Mouse (Mus musculus) heart, embryonic 16.5 days (tissue): ENCODE measurements around the gene Ank2. TPM values are rescaled to one million over a fixed set of nuclear protein-coding genes. Genes with fewer than 3 reads are reported as not detected.
A peak's percentile ranks its signal among the peaks of the same experiment; 100 is the strongest.

ENCODE experiments used
- ATAC-seq: fragments of 200-750 bp; cut with Nextera tagmentation; replicated peaks from 2 replicates; pipeline ENCODE4 v1.8.0; 2017; ENCODE audit warnings: moderate number of reproducible peaks; ENCODE audit not compliant: insufficient read depth, low FRiP score; ENCODE audit errors: extremely low read depth
- H3K27ac ChIP-seq: fragments of 300-500 bp; sonication (generic); 2 replicates; pipeline ENCODE4 v1.5.1; 2014; ENCODE audit warnings: mild to moderate bottlenecking, low read length, control low read depth, moderate library complexity
- H3K27me3 ChIP-seq: fragments of 300-500 bp; sonication (generic); 2 replicates; pipeline ENCODE4 v1.6.1; 2014; ENCODE audit warnings: low read length, mixed read lengths; ENCODE audit not compliant: control insufficient read depth, insufficient read depth
- H3K36me3 ChIP-seq: fragments of 300-500 bp; sonication (generic); 2 replicates; pipeline ENCODE4 v1.6.1; 2014; ENCODE audit not compliant: control insufficient read depth, insufficient read depth
- H3K4me1 ChIP-seq: fragments of 300-500 bp; sonication (generic); 2 replicates; pipeline ENCODE4 v1.6.1; 2014; ENCODE audit warnings: low read length, mixed read lengths; ENCODE audit not compliant: control insufficient read depth, insufficient read depth
- H3K4me2 ChIP-seq: fragments of 300-500 bp; sonication (generic); 2 replicates; pipeline ENCODE4 v1.6.1; 2014; ENCODE audit warnings: low read depth, mild to moderate bottlenecking, control low read depth, low read length
- H3K4me3 ChIP-seq: fragments of 300-500 bp; sonication (generic); 2 replicates; pipeline ENCODE4 v1.5.1; 2014; ENCODE audit warnings: mild to moderate bottlenecking, control low read depth, low read length
- H3K9ac ChIP-seq: fragments of 300-500 bp; sonication (generic); 2 replicates; pipeline ENCODE4 v1.6.1; 2014; ENCODE audit warnings: low read length, control low read depth
- H3K9me3 ChIP-seq: fragments of 300-500 bp; sonication (generic); replicated peaks from 2 replicates; pipeline ENCODE4 v1.6.1; 2016; ENCODE audit warnings: low read length; ENCODE audit not compliant: control insufficient read depth
- WGBS: fragments of 180-500 bp; shearing (Covaris S2); extraction: QIAGEN DNeasy Blood & Tissue Kit; methylation state at CpG from one replicate; pipeline ENCODE4 v1.1.7; 2014; 5-methylcytosine and 5-hydroxymethylcytosine counted together
- polyA plus RNA-seq: library from polyadenylated mRNA; unstranded; fragments of >200 nt; fragmentation: Nextera tagmentation; extraction: Ambion mirVana; gene quantifications from 2 replicates; pipeline ENCODE4 v1.2.1, GENCODE M21; 2015

The Ank2 gene
- polyA plus RNA-seq, 1 experiment from 2014 or later, result 38.9 TPM

DNA sequence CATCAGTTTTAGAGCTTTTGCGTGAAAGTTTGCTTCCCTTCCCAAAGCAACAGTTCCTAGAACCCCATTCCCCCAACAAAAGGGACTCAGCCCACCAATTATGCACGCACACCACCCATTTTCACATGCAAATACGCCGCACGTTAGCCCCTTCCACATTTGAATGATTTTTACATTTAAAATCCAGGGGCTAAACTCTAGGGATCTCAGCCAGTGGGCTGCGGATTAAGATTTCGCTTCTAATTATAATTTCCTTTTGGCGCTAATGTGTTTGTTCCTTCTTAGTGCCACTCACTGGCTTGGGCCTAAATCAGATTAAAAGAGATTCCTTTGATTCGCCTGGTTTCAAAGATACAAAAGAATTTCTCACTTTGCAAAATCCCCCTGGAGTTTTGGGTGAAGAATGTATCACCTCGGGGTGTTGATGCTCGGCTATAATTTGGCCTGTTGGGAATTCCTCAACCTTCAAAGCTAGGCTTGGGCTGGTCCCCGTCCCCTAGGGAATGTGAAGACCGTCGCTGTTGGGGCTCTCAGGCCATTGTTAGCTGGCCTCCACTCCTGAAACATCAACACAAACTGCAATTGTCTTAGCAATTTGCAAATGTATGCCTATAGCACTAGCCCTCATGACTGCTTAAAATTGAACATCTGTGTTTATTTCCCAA, 35.2 kb downstream of the Ank2 start:
- H3K4me3 ChIP-seq, result no peak overlapping the region
- H3K4me1 ChIP-seq, result peaks cover 15% of the 10 kb centered on the region
- H3K9ac ChIP-seq, result no peak overlapping the region
- no peaks in the 10 kb centered on the region for H3K36me3 ChIP-seq
- no peak for ATAC-seq
- H3K27ac ChIP-seq, result no peak overlapping the region
- WGBS, result 52% methylated on average over 14 of the region's 14 CpGs
- no peak overlapping the region for H3K4me2 ChIP-seq
- no peaks in the 10 kb centered on the region for H3K27me3 ChIP-seq
- no peaks in the 10 kb centered on the region for H3K9me3 ChIP-seq

DNA sequence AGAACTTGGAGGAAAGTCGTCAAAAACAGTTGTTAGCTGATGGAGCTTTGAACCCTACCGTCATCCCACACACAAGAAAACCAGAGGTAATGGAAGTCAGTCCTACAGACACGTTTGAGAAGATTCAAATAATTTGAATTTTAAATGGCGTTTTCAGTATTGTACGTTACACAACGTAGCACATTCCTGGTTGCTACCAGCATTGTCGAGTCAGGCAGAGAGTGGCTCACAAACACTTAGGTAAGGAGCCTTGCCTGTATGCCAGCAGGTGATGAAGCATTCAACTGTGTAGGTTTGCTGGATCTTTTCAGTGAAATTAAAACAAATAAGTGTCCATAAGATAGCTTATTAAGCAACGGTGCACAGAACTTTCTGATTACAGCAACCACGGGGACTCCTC, 36.0 kb downstream of the Ank2 start:
- Histone ChIP-seq H3K27me3 (no peaks in the 10 kb centered on the region), H3K4me3 (no peak overlapping the region), H3K27ac (no peak overlapping the region), H3K4me1 (peaks cover 15% of the 10 kb centered on the region), H3K36me3 (no peaks in the 10 kb centered on the region), H3K9ac (no peak overlapping the region), H3K4me2 (no peak overlapping the region), H3K9me3 (no peaks in the 10 kb centered on the region)
- no peak for ATAC-seq
- 49% methylated on average over 9 of the region's 9 CpGs for WGBS

DNA sequence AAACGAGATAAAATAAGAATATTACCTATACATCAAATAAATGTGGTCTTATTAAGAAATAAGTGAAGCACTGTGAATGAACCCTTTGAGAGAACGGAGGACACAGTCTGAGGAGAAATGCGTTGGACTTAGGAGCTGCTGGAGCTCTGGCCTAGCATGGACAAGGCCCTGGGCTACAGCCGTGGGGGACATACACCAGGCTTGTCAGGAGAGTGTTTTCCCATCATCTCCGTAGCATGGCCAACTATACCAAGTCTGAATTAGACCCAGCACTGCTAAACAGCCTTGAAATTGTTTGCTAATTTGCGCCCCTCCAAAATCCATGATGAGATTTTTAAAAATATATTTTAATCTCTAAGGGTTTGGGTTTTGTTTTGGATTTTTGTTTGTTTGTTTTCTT, 36.7 kb downstream of the Ank2 start:
- H3K9me3 ChIP-seq, result no peaks in the 10 kb centered on the region
- H3K9ac ChIP-seq, result no peak overlapping the region
- H3K4me2 ChIP-seq, result no peak overlapping the region
- WGBS, result 67% methylated on average over 6 of the region's 6 CpGs
- no peaks in the 10 kb centered on the region for H3K36me3 ChIP-seq
- no peak overlapping the region for H3K27ac ChIP-seq
- no peaks in the 10 kb centered on the region for H3K27me3 ChIP-seq
- H3K4me1 ChIP-seq, result peaks cover 18% of the 10 kb centered on the region
- ATAC-seq, result no peak
- H3K4me3 ChIP-seq, result no peak overlapping the region

DNA sequence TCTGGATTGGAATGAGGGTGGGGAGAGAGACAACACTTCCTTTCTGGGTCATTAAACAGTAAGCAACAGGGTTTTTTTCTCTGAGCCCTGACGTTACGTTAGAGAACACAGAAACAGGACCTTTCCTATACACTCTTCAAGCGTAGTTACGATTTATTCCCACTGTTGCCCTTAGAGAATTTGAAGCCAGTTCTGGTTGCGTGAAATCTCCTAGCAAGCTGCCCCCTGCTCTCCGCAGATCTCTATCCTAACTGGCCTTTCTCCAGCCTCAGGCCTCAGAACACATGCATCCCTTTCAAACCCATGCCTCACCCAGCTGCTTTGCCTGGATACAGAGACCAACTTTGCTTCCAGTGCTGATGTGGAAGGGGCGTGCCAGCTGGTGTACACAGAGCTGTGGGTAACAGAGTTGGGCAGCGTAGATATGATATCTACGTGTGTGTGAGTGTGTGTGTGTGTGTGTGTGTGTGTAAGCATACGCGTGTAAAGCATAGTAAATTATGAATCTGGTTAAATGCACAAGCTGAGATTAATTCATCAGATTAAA, 38.2 kb downstream of the Ank2 start:
- WGBS, result 67% methylated on average over 11 of the region's 11 CpGs
- no peaks in the 10 kb centered on the region for H3K27me3 ChIP-seq
- no peak overlapping the region for H3K4me2 ChIP-seq
- no peaks in the 10 kb centered on the region for H3K36me3 ChIP-seq
- H3K27ac ChIP-seq, result no peak overlapping the region
- peaks cover 18% of the 10 kb centered on the region for H3K4me1 ChIP-seq
- ATAC-seq, result no peak
- no peak overlapping the region for H3K4me3 ChIP-seq
- no peaks in the 10 kb centered on the region for H3K9me3 ChIP-seq
- H3K9ac ChIP-seq, result no peak overlapping the region

DNA sequence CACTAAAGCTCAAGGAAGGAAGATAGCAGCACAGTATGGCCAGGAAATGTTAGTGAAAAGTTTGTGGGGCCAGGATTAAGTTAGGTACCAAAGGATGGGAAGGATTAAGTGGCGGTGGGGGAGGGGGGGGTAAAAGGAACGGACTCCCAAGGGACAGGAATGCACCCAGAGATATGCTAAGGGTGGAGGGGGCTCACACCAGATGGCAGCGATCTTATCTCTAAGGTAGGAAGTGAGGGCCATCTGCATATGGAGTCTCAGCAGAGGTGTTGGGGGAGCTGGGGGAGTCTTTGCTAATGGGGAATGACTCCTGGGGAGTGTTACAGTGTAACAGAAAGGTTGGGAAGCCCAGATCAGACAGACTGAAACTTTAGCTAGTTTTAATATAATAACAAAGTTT, 39.3 kb downstream of the Ank2 start:
- no peak overlapping the region for H3K4me2 ChIP-seq
- no peak for ATAC-seq

DNA sequence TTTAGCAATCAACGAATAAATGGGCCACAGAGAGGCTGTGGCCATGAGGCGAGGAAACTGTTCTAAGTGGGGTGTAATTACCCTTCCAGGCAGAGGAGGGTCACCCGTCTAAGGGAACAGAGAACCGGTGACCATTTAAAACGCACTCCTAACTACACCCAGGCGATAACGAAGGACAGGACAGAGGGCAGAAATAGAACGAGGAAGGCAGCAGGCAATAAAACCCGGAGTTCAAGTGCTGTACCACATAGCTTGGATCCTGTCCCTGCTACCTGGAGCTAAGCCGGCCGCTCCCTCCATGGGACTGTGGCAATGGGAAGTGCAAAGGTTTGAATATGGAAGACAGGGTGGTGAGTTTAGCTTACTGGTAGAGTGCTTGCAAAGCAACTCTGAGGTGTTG, 40.2 kb downstream of the Ank2 start:
- Histone ChIP-seq H3K27ac (peak overlapping the region; percentile 82), H3K4me2 (peak overlapping the region; percentile 42), H3K4me3 (no peak overlapping the region), H3K9me3 (no peaks in the 10 kb centered on the region), H3K4me1 (peaks cover 18% of the 10 kb centered on the region), H3K9ac (peak overlapping the region; percentile 21; the same call in 1 of the 2 replicates), H3K27me3 (no peaks in the 10 kb centered on the region), H3K36me3 (no peaks in the 10 kb centered on the region)
- ATAC-seq, result peak; percentile 65
- 18% methylated on average over 11 of the region's 11 CpGs for WGBS

More for the DNA sequence above, 39.3 kb downstream of the Ank2 start:
- no peak overlapping the region for H3K27ac ChIP-seq
- H3K36me3 ChIP-seq, result no peaks in the 10 kb centered on the region
- no peaks in the 10 kb centered on the region for H3K27me3 ChIP-seq
- WGBS, result 15% methylated on average over 3 of the region's 3 CpGs
- no peak overlapping the region for H3K4me3 ChIP-seq
- no peaks in the 10 kb centered on the region for H3K9me3 ChIP-seq
- H3K9ac ChIP-seq, result no peak overlapping the region
- H3K4me1 ChIP-seq, result peaks cover 18% of the 10 kb centered on the region

GRCm38 (mm10) chr3:127458420-127458798, 40.7 kb downstream of the Ank2 start:
- Histone ChIP-seq H3K4me2 (peak overlapping the region; percentile 42), H3K36me3 (no peaks in the 10 kb centered on the region), H3K27me3 (no peaks in the 10 kb centered on the region), H3K9ac (peak overlapping the region; percentile 36), H3K27ac (peak overlapping the region; percentile 82), H3K9me3 (no peaks in the 10 kb centered on the region), H3K4me1 (peaks cover 18% of the 10 kb centered on the region), H3K4me3 (no peak overlapping the region)
- ATAC-seq, result 0 out of 2 replicates have a peak, but pooled peaks have one; percentile 12
- 10% methylated on average over 6 of the region's 6 CpGs for WGBS

GRCm38 (mm10) chr3:127457761-127458419, 41.3 kb downstream of the Ank2 start:
- Histone ChIP-seq H3K4me1 (peaks cover 18% of the 10 kb centered on the region), H3K9me3 (no peaks in the 10 kb centered on the region), H3K27me3 (no peaks in the 10 kb centered on the region), H3K9ac (0 out of 2 replicates have a peak overlapping the region, but pooled peaks have one; percentile 36), H3K27ac (peak overlapping the region; percentile 82), H3K36me3 (no peaks in the 10 kb centered on the region), H3K4me3 (no peak overlapping the region; the same call in 1 of the 2 replicates), H3K4me2 (peak overlapping the region; percentile 42)
- WGBS, result 22% methylated on average over 5 of the region's 5 CpGs
- ATAC-seq, result no peak

GRCm38 (mm10) chr3:127453738-127454137, 45.4 kb downstream of the Ank2 start:
- no peak for ATAC-seq
- H3K4me1 ChIP-seq, result peaks cover 9% of the 10 kb centered on the region
- no peak overlapping the region for H3K27ac ChIP-seq
- no peak overlapping the region for H3K9ac ChIP-seq
- H3K4me2 ChIP-seq, result no peak overlapping the region
- 83% methylated on average over 4 of the region's 4 CpGs for WGBS
- no peaks in the 10 kb centered on the region for H3K36me3 ChIP-seq
- no peaks in the 10 kb centered on the region for H3K27me3 ChIP-seq
- no peaks in the 10 kb centered on the region for H3K9me3 ChIP-seq
- no peak overlapping the region for H3K4me3 ChIP-seq
